Mouse (Mus musculus): ENCODE measurements around the gene Trim46. TPM values are rescaled to one million over a fixed set of nuclear protein-coding genes. Genes with fewer than 3 reads are reported as not detected.

Gene Trim46
- total RNA-seq, 2 experiments from 2014 or later: 0.37 to 0.98 TPM

DNA sequence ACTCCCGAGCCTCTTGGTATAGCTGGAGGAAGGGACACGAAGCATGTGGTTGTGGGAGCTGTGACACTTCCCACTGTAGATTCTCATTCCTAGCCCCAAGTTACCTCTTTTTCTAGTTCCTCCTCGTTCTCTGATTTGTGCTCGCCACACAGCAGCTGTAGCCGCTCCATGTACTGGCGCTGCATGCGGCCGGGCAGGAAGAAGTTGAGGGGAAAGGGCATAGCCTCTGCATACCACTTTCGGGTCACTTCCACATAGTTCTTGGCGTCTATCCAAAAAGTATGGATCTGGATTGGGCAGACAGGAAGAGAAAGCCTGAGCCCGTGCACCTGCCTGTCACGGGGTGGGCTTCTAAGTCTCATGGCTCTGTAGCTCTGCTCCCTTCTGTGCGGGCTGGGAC lies 35.9 kb downstream of the Trim46 start:
- no peak for DNase-seq

DNA sequence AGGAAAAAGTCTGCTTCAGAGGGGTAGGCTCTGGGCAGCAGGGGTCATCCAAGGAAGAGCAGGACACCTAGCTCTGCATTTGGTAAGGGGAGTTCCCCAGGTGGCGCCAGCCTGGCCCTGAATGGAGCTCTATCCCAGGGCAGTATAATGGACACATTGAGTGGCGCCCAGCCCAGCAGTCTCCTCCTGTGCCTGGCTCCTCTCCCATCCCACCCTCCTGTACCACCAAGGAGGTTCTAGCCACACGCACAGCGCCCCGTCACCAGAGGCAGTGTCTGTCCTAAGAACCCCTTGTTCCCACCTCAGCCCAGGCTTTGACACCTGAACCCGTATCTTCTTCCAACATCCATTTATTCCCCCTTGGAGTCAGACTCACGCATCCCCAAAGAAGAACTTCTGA lies 36.4 kb downstream of the Trim46 start:
- no peak for DNase-seq

GRCm38 (mm10) chr3:89208736-89209135 lies 37.4 kb downstream of the Trim46 start:
- no peak for DNase-seq

GRCm38 (mm10) chr3:89208075-89208657 lies 37.9 kb downstream of the Trim46 start:
- no peak for DNase-seq

GRCm38 (mm10) chr3:89206695-89207094 lies 39.4 kb downstream of the Trim46 start:
- DNase-seq: no peak

GRCm38 (mm10) chr3:89206079-89206478 lies 40.0 kb downstream of the Trim46 start:
- no peak for DNase-seq

- no peak for DNase-seq
These were observed 43.0 kb downstream of the Trim46 start for GRCm38 (mm10) chr3:89203142-89203514.

GRCm38 (mm10) chr3:89202253-89203141 lies 43.6 kb downstream of the Trim46 start, which contains the start of gene Gba:
Gene Gba (plus strand): TSS chr3:89202928.
- peak; percentile 89 to 95 for DNase-seq

DNA sequence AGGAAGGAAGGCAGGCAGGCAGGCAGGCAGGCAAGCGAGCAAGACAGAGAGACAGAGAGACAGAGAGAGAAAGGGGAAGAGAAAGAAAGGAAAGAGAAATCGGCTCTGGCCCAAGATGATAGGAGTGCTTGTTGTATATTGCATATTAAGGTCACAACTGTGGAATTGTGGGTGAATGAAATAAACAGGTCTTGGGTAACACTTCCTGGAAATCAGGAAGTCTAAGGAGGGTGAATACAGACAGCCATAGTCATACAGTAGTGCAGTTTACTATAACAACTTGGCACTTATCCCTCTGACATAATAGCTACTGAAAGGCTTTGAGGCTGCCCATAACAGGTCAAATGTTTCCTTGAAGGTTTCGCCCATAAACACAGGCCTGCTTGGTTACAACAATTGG lies 46.3 kb downstream of the Trim46 start:
- DNase-seq: no peak

GRCm38 (mm10) chr3:89195979-89196877 lies 49.9 kb downstream of the Trim46 start:
- DNase-seq: peak; percentile 91 to 95

DNA sequence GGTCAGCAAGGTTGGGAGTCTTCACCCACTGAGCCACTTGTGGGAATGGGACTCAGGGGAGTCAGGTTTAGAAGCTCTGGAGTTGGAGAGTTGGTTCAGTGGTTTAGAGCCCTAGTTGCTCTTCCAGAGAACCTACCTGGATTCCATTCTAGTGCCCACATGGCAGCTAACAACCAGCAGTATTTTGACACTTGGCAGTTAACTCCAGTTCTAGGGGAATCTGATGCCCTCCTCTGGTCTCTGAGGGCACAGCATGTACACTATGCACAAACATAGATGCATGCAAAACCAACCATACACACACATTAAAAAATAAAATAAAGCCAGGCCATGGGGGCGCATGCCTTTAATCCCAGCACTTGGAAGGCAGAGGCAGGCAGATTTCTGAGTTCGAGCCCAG lies 52.3 kb downstream of the Trim46 start:
- no peak for DNase-seq

DNA sequence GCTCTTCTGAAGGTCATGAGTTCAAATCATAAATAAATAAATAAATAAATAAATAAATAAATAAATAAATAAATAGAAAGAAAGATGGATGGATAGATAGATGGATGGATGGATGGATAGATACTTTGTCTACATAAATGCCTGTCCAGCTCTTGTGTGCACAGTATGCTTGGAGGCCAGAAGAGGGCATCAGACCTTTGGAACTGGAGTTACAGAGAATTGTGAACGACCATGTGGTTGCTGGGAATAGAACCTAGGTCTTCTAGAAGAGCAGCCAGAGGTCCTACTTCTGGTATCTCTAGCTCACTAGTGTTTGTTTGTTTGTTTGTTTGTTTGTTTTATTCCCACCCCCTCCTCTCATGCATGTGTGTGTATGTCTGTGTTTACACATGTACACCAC lies 52.8 kb downstream of the Trim46 start:
- no peak for DNase-seq

- no peak for DNase-seq
These were observed 55.7 kb downstream of the Trim46 start for GRCm38 (mm10) chr3:89190436-89190835.

GRCm38 (mm10) chr3:89188478-89188875 lies 57.6 kb downstream of the Trim46 start:
- no peak for DNase-seq

- no peak for DNase-seq
These were observed 58.2 kb downstream of the Trim46 start for GRCm38 (mm10) chr3:89187690-89188477.

GRCm38 (mm10) chr3:89187197-89187596 lies 58.9 kb downstream of the Trim46 start:
- no peak for DNase-seq

Small RNA genes lying within 50 kb of the gene (microRNA-seq; reads per million reads assigned to microRNA genes)
- 62.4 to 75.1 reads per million in 2 experiments for gene Mir92b

Other genes starting within 250 kb of the Trim46 start
- gene Rusc1, start 153.0 kb downstream of the Trim46 start, total RNA-seq (2021): 10 to 100 TPM; 25.9 to 30.0 TPM
- not detected for gene Gm43738, start 145.2 kb downstream of the Trim46 start, total RNA-seq (2021)
- gene Fdps, start 144.3 kb downstream of the Trim46 start, total RNA-seq (2021): 10 to 100 TPM; 24.2 to 25.6 TPM
- not detected for gene Pklr, start 110.2 kb downstream of the Trim46 start, total RNA-seq (2021)
- gene Hcn3, start 86.1 kb downstream of the Trim46 start, total RNA-seq (2021): under 1 TPM; 0.30 to 0.62 TPM
- gene Clk2, start 81.5 kb downstream of the Trim46 start, total RNA-seq (2021): 10 to 100 TPM; 14.3 to 17.8 TPM
- 10 to 100 TPM; 46.2 to 50.2 TPM for gene Scamp3, start 68.8 kb downstream of the Trim46 start, total RNA-seq (2021)
- 1 to 10 TPM; 3.7 to 4.7 TPM for gene Fam189b, start 63.2 kb downstream of the Trim46 start, total RNA-seq (2021)
- 10 to 100 TPM; 18.3 to 19.6 TPM for gene Gba, start 43.4 kb downstream of the Trim46 start, total RNA-seq (2021)
- 1 to 10 TPM; 2.8 to 5.8 TPM for gene Thbs3, start 31.1 kb downstream of the Trim46 start, total RNA-seq (2021)
- gene Mtx1, start 19.2 kb downstream of the Trim46 start, total RNA-seq (2021): 10 to 100 TPM; 60.3 to 61.5 TPM
- 1 to 10 TPM in 1 of 2 experiments, under 1 TPM in 1; 0.40 to 2.1 TPM for gene Muc1, start 17.3 kb downstream of the Trim46 start, total RNA-seq (2021)
- 10 to 100 TPM; 64.8 to 89.2 TPM for gene Krtcap2, start 343 bp downstream of the Trim46 start, total RNA-seq (2021)
- 10 to 100 TPM; 54.1 to 54.7 TPM for gene Dpm3, start 13.0 kb upstream of the Trim46 start, total RNA-seq (2021)
- 10 to 100 TPM; 15.6 to 21.6 TPM for gene Slc50a1, start 24.3 kb upstream of the Trim46 start, total RNA-seq (2021)
- 10 to 100 TPM; 22.5 to 23.8 TPM for gene Efna1, start 34.8 kb upstream of the Trim46 start, total RNA-seq (2021)
- not detected for gene Efna3, start 76.7 kb upstream of the Trim46 start, total RNA-seq (2021)
- under 1 TPM in 1 of 2 experiments, not detected in 1; 0.28 TPM for gene Efna4, start 91.7 kb upstream of the Trim46 start, total RNA-seq (2021)
- gene Adam15, start 103.7 kb upstream of the Trim46 start, total RNA-seq (2021): 10 to 100 TPM; 45.5 to 47.0 TPM
- not detected for gene Dcst2, start 115.7 kb upstream of the Trim46 start, total RNA-seq (2021)
- not detected for gene Dcst1, start 118.9 kb upstream of the Trim46 start, total RNA-seq (2021)
- gene Zbtb7b, start 148.5 kb upstream of the Trim46 start, total RNA-seq (2021): 10 to 100 TPM; 21.3 to 23.3 TPM
- gene Lenep, start 156.5 kb upstream of the Trim46 start, total RNA-seq (2021): 1 to 10 TPM in 1 of 2 experiments, not detected in 1; 1.0 TPM
- gene Flad1, start 165.6 kb upstream of the Trim46 start, total RNA-seq (2021): 10 to 100 TPM; 59.5 to 63.8 TPM
- 1 to 10 TPM; 4.6 to 4.8 TPM for gene Cks1b, start 172.1 kb upstream of the Trim46 start, total RNA-seq (2021)
- 10 to 100 TPM; 33.2 to 36.1 TPM for gene Shc1, start 172.1 kb upstream of the Trim46 start, total RNA-seq (2021)
- 10 to 100 TPM; 15.3 to 17.0 TPM for gene Pygo2, start 183.9 kb upstream of the Trim46 start, total RNA-seq (2021)
- 10 to 100 TPM; 70.0 to 76.0 TPM for gene Pbxip1, start 190.4 kb upstream of the Trim46 start, total RNA-seq (2021)
- gene Pmvk, start 208.2 kb upstream of the Trim46 start, total RNA-seq (2021): 1 to 10 TPM; 8.4 to 8.8 TPM

Measured in heart, adult 18-20 months (tissue).